Mouse (Mus musculus) retina, embryonic 14.5 days (tissue): ENCODE measurements around the gene Hist2h3c1.
A peak's percentile ranks its signal among the peaks of the same experiment; 100 is the strongest.
"Not testable (repeated sequence)": the region's sequence is repeated elsewhere in the genome, so short reads cannot be mapped to it uniquely, and the experiment has no call there.

Experiments
- DNase-seq: peaks from one replicate; pipeline ENCODE4 v3.0.0-alpha.2; 2015; ENCODE audit warnings: low spot score

Gene Hist2h3c1

DNA sequence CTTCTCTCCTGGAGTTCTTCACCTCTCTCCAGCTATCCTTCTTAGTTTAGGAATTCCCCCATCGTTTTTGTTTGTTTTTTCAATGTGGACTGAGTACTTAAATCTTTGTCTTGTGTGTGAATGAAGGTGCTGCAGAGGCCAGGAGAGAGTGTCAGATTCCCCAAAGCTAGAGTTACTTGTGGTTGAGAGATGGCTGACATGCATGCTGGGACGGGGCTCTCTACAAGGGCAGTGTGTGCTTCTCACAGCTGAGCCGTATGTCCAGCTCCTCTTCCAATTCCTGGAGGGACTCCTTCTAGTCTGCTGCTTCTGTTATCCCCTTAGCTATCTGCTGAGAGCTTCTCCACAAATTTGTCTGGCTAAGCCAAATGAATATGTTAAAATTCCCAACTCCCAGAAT, 10.6 kb upstream of the Hist2h3c1 start:
- DNase-seq, result no peak

DNA sequence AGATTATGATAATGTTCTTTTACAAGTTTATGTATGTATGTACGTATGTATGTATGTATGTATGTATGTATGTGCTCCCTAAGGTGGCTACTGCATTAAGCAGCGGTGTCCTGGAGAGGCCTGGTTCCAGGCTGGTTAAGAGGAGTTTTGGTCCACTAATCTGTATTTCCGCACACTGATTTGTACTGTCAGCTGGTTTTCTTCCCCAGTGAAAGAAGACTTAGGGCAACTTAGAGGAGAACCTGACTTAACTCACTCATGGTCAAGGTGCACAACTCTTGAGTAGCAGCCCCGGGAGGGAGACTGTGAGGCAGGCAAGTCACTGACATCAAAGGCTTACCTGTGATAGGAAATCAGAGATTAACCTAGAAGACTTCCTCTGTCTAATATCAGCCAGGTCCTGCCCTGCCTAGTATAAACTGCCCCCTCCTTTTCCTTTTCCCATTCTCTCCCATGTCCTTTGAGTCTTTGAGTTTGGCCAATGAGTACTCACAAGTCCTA, 9.6 kb upstream of the Hist2h3c1 start:
- no peak for DNase-seq

DNA sequence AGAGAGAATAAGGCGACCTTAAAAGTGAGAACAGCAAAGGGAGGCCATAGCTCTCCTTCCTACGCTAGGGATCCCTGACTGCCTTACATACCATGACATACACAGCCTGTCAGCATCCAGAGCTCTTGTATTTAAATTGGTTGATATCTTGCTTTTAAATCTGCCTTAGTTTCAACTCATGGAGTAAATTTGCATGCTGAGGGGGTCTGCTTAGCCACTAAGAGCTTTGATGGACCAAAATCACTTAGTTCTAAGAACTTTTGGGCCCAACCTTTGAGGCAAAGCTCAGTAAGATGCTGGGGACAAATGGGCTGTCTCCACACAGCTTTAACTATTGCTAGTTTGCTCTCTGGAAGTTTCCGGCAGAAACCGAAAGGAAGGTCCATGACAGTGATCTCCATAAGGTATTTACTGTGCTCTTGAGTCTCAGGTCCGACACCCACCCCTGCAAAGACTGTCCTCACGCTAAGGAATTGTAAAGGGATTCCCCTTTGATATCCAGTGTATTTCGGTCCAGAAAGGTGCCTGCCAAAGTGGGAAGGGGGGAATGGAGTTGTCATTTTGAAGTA, 9.1 kb upstream of the Hist2h3c1 start:
- peak; percentile 40 for DNase-seq

DNA sequence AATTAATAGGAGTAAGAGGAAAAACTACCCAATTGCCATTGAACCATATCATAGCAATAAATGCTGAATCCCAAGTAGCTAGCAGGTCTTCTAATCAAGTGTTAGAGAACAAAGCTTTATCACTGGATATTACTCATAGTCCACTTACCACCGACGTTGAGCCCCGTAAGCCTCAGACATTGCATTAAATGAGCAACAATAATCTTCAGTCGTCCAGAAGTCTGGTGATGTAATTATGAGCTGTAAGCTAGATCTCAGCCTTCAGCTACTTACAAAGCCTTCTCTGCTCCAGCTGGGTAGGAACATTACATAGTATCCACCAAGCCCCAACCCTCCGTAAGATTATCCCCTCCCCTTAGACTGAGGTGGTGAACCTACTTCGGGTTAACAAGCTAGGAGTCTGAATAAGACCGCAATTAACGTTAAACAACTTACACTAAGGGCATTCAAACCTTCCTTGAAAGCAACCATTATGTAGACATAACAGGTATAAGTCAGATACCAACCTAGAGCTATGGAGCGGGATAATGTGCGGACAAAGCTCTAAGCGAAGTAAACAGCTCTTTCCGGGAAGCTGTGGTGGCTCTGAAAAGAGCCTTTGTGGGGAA, 8.5 kb upstream of the Hist2h3c1 start:
- DNase-seq, result peak; percentile 60

DNA sequence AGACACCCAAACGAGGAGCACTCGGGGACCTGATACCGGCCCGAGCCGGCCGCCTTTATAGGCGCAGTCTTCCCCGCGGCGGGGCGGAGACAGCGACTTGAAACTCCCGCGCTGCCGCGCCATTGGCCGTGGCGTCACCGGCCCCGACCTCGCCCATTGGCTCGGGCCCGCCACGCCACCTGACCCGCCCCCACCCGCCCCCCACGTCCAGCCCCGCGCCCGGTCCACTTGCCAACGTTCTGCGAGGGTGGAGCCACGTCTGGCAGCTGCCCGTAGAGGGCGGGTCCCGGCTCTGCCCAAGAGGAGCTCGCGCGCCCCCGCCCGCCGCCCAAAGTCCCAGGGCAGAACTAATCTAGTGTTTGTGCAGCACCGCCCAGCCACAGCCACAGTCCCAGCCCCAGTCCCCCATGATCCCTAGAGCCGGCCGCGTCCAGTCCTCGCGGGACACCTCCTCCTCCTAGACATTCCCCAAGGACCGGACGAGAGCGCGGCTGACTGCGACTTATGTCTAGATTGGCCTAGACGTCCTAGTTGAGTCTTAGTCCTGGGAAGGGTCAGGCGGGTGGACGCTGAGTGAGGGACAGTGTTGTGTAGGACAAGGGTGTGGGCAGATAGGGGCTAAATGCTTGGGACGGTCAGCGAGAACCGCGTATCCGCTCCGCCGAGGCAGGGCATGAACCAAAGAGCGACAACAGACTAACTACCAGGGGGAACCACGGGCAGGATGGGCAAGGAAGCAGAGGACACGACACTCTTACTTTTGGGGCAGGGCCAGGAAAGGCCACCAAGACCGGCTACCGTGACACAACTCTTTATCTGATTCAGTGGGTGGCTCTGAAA, 7.3 kb upstream of the Hist2h3c1 start, which contains the start of gene Hist2h3c2:
TSS of gene Hist2h3c2 (minus strand) at position 174 of the 840 bp plus-strand sequence.
- DNase-seq, result not testable (repeated sequence)

DNA sequence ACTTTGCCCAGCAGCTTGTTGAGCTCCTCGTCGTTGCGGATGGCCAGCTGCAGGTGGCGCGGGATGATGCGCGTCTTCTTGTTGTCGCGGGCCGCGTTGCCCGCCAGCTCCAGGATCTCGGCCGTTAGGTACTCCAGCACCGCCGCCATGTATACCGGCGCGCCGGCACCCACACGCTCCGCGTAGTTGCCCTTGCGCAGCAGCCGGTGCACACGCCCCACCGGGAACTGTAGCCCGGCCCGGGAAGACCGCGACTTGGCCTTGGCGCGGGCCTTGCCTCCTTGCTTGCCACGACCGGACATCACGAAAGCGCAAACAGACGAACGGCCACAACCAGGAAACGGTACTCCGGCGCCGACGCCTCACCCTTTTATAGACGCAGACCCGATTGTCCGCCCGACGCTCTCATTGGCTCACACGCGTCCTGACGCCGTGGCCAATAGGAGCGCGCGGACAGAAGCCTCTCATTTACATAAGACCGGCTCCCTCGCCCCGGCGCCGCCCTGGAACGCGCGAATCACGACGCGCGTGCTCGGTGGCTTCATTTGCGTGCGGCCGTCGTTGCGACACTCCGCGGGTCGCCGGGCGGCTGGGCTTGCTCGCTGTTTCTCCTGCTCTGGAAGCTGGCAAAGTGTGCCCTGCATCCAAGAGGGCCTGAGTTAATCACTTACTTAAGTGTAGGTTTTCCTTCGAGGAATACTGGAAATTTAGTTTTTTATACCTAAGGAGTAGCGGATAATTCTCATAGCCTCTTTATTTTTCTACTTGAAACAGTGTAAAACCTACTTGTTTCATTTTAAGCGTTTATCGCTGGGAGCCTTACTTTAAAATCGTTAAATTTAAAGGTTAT, 6.3 kb upstream of the Hist2h3c1 start, which contains the start of gene Hist2h2aa2:
TSS of gene Hist2h2aa2 (minus strand) at position 328 of the 850 bp plus-strand sequence.
- DNase-seq, result peak; percentile 65

DNA sequence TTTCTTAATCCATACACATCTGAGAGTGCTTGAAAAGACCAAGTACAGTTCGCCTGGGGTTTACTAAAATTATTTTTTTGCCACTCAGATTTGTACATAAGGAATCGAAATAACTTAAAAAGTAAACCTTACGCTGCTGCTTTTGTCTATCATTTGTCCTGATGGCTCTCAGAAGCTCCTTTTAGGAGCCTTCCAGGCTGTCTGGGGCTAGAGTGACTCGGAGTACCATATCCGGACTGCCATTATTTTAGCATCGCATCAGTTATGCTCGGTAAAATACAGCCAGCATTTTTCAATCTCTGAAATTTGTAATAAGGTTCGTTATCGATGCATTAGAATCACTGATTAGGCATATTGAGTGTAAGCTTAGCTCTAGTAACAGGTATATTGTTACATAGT, 5.7 kb upstream of the Hist2h3c1 start:
- no peak for DNase-seq

DNA sequence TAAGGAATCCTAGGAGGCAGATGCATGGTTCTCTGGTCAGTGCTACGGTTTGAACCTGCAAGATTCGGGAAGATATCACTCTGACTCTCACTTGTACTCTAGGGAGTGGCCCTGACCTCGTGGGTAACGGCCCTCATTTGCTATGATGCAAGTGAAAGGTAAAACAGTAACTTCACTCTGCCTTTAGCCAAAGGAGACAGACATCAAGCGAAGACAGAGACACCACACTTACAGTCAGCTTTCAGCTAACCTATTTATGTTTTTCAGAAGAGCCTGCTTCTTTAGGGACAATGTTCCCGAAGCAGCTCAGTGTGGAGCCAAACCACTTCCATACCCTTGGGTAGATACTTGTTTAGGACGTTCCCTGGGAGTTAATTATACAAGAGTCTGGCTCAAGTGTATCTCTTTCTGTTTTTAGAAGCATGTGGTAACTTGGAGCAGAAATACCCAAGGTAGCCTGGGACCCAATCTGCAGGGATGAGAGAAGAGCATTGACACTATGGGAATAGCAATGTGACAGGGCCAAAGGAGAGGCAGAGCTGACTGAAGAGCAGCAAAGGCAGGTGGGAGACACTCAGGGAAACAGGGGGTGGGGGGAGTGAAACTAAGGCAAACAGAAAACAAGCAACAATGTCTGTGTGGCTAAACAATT, 2.4 kb upstream of the Hist2h3c1 start:
- DNase-seq, result no peak

DNA sequence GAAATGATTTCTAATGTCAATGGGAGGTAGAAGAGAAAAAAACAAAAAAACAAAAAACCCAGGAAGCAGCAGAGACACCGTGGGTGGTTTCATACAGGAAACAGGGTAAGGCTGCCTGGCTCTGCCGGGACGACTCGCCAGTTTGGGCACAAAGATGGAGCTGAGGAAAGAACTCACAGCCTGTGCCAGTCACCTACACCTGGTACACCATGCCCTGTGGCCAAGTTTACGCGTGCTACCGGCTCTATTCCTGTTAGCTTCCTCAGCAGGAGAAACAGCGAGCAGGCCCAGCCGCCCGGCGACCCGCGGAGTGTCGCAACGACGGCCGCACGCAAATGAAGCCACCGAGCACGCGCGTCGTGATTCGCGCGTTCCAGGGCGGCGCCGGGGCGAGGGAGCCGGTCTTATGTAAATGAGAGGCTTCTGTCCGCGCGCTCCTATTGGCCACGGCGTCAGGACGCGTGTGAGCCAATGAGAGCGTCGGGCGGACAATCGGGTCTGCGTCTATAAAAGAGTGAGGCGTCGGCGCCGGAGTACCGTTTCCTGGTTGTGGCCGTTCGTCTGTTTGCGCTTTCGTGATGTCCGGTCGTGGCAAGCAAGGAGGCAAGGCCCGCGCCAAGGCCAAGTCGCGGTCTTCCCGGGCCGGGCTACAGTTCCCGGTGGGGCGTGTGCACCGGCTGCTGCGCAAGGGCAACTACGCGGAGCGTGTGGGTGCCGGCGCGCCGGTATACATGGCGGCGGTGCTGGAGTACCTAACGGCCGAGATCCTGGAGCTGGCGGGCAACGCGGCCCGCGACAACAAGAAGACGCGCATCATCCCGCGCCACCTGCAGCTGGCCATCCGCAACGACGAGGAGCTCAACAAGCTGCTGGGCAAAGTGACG, 1.2 kb upstream of the Hist2h3c1 start, which contains the start of gene Hist2h2aa1:
TSS of gene Hist2h2aa1 (plus strand) at position 495 of the 884 bp plus-strand sequence.
- DNase-seq, result peak; percentile 80

DNA sequence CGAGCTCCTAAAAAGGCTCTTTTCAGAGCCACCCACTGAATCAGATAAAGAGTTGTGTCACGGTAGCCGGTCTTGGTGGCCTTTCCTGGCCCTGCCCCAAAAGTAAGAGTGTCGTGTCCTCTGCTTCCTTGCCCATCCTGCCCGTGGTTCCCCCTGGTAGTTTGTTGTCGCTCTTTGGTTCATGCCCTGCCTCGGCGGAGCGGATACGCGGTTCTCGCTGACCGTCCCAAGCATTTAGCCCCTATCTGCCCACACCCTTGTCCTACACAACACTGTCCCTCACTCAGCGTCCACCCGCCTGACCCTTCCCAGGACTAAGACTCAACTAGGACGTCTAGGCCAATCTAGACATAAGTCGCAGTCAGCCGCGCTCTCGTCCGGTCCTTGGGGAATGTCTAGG, 467 bp upstream of the Hist2h3c1 start:
- DNase-seq, result not testable (repeated sequence)

DNA sequence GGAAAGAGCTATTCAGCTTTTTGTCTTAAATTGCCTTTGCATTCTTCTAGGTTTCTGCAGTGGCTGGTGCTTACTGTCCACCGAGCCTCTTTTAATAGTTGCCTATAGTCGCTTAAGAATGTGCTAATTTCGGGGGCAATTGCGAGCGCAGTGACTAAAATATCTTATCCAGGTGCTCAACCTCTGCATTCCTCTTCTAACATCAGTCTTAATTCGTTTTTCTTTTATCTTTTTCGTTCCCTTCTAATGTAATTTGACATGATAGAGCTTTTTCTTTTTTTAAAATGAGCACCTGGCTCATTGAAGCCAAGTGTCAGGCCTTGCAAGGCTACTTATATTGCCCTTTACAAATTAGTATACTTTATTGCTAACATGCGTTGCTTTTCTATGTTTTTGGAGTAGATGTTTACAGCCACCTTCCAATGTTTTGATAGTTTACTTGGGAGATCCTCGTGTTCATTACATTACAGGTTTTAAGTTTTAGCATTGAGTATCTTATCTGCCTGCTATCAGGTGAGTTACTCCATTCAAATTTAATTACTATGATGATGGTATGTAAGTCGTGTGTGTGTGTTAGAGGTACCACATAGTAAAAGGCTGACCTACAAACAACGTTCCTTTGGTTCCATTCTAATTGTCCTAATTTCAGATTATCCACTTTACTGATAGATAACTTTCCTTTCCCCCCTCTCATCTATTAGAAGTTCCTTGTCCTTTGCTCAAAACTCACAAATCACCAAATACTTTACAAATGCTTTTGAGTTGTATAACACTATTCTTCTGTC, 1.1 kb downstream of the Hist2h3c1 start:
- no peak for DNase-seq

DNA sequence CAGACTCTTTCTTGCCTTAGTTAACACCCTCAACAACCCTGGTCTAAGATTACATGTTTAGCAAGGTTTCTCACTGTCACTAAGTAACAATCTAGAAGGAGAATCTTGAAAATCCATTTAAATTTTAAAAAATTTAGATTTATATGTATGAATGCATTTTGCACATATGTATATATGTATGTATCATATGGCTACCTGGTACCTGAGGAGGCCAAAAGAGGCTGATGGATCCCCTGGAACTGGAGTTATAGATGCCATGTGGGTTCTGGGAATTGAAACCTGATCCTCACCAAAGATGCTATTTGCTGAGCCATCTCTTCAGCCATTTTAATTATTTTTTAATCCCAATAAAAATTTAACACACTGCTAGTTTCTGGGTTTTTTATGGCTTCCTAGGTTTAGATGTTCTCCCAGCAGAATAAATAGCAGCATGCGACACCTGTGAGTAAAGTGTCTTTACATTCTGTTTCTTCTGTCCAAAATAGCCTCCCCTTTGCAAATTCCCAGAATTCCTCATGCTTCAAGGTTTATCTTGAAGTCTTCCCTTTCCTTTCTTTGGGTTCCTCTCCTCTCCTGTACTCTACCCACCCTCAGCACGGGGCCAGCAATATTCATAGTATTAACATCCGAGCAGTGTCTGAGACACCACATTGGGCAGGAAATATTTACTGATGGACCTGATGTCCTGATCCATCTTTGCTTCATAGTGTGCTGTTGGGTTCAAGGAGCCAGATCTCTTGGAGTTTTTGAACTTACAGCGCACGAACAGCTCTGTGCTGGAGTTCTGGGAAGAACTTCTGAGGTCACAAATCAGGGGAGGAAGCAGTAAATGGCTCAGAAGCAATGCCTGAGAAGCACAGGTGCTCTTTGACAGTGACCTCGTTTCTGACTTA, 1.9 kb downstream of the Hist2h3c1 start:
- no peak for DNase-seq

DNA sequence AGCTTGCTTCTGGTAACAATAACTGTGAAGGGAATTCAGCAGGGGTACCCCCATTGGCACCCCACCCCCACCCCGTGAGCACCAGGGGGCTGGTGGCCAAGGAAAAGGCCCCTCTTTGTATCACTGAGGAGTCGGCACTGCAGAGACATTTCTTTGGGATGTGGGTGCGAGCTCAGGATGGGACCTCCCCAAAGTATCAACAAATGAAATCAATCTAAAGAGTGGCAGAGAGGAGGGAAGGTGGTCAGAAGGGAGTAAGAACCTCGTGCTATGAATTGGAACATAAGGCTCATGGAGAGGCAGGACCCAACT, 2.5 kb downstream of the Hist2h3c1 start:
- DNase-seq, result no peak

DNA sequence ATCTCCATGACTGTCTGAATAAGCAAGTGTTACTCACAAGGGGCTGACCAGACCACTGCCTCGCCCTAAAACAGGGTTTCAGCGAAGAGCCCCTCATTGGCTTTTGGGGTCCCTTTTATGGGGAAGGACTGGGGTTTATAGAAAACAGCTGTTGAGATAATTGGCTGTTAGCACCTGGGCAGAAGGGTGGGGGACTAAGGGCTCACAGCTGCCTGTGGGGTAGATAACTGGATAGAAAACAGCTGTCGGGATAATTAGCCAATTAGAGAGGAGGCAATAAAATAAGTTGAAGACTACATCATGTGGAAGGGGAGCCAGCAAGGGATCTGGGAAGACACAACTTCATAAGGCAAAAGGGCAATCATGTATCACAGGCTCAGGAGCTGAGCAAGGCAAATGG, 4.4 kb downstream of the Hist2h3c1 start:
- DNase-seq, result no peak

DNA sequence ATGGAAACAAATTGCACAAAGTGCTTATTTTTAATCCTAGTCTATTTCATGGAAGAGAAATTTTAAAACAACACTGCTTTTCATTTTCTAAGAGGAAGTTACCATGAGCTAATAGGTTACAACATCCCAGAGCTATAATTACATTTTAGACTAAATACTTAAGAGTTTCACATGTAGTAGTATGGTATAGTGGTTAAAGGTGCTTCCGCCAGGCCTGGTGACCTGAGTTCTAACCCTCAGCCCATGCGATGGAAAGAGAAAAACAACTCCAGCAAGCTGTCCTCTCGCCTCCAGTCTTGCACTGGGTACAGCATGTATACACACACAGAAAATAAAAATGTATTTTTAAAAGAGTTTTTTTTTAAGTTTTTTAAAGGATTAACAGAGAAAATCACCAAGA, 5.3 kb downstream of the Hist2h3c1 start:
- no peak for DNase-seq

DNA sequence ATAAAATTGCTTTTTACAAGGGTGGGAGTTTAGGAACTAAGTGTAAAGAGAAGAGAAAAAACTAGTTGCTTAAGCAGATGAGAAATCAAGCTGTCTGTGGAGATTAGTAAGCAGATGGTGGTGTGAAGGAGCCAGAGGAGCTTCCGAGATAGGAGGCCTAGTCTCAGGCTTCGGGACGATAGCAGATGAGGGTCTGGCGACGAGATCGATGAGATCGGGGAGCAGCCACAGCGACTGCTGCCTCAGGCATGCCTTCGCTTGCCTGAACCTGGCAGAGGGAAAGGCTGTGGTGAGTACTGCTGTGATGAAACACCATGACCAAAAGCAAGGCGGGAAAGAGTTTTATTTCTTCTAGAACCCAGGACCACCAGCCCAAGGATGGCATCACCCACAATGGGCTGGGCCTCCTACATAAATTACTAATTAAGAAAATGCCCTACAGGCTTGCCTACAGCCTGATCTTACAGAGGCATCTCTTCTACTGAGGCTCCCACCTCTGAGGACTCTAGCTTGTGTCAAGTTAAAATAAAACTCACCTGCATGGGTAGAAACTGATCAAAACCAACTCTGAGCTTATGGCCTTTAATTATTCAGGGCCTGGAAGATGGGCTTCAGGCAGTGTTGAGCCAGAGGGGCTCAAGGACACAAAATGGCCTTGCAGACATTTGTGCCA, 8.3 kb downstream of the Hist2h3c1 start:
- peak; percentile 62 for DNase-seq

DNA sequence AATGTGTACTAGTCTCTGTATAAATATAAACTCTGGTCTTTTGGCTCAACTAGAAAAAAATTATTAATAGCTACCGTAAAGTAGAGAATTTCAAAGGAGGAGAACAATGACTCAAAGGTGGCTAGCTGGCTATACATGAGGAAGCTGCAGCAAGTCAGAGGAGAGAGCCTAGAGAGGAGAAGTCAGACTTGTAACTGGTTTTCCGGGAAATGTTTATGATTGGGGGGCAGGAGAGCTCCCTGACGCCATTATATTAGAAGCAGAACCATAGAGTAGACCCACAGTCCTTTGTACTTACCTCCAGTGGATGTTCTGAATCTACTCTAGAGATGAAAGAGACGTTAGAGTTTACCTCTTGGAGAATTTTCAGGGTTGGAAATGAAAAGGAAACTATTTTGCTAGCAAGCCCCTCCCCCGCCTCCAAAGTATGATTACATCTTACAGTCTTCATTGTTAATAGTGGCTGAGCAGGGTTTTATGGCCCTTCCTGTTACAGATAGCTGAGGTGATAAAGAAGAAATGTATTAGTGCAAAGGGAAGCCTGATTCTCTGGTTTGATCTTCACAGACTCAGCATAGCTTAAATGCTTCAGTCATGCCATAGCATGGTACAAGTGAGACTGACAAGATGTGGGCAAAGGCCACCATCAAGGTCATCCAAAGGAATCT, 9.6 kb downstream of the Hist2h3c1 start:
- no peak for DNase-seq
